Mouse (Mus musculus) CH12.LX (cell line): ENCODE measurements at regions not wholly inside any gene's neighbourhood (a gene's known extent, or its start where the extent isn't known, plus 50 kb on each side); places are given as distances from the start of the nearest gene placed in this dataset.

Experiments
- CHD1 ChIP-seq: IDR thresholded peaks from 2 replicates; pipeline ENCODE4 v1.6.1; 2012; ENCODE audit warnings: low read depth, low read length, improper control_type of control experiment, inconsistent platforms
- E2F4 ChIP-seq: IDR thresholded peaks from 2 replicates; pipeline ENCODE4 v1.6.1; 2011; ENCODE audit warnings: low read depth, low read length, improper control_type of control experiment; ENCODE audit not compliant: insufficient replicate concordance
- MAX ChIP-seq: IDR thresholded peaks from 2 replicates; pipeline ENCODE4 v1.6.1; 2011; ENCODE audit warnings: low read length, improper control_type of control experiment
- RCOR1 ChIP-seq: conservative IDR thresholded peaks from 2 replicates; pipeline ENCODE4 v1.6.1; 2012; ENCODE audit warnings: low read depth, mild to moderate bottlenecking, inconsistent platforms, low read length, improper control_type of control experiment
- USF1 ChIP-seq: IDR thresholded peaks from 2 replicates; pipeline ENCODE4 v1.6.1; 2014; ENCODE audit warnings: low read depth, mild to moderate bottlenecking, inconsistent platforms, low read length, improper control_type of control experiment
- ZC3H11A ChIP-seq: IDR thresholded peaks from 2 replicates; pipeline ENCODE4 v1.6.1; 2012; ENCODE audit warnings: low read depth, mild to moderate bottlenecking, inconsistent platforms, low read length, improper control_type of control experiment
- ZNF384 ChIP-seq: IDR thresholded peaks from 2 replicates; pipeline ENCODE4 v1.6.1; 2012; ENCODE audit warnings: low read depth, low read length, improper control_type of control experiment, inconsistent platforms

- TF ChIP-seq MAX (no peak), E2F4 (no peak), ZC3H11A (no peak), ZNF384 (no peak), USF1 (no peak), RCOR1 (no peak), CHD1 (no peak)
These were observed 306.8 kb upstream of the Pou3f3 start for GRCm38 (mm10) chr1:42388740-42389139.
